Mouse (Mus musculus): Measurements from ENCODE around the gene Agap3.

The Agap3 gene

DNA sequence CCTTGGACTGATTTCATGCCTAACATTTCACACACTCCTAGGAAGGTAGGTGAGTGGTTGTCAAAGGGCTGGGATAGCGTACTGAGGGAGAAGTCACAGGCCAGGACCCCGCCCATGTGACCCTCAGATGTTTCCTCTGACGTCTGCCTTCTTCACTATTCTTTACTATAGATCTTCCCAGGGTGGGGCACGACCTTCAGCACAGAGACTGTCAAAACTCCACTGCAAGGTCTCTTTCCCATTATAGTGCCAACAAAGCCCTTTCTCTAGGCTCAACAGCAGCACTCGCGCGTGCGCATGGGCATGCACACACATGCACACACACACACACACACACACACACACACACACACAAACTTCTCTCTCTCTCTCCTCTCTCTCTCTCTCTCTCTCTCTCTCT, 71.8 kb downstream of the Agap3 start:
- DNase-seq (ENCODE audit: extremely low spot score), result no peak

DNA sequence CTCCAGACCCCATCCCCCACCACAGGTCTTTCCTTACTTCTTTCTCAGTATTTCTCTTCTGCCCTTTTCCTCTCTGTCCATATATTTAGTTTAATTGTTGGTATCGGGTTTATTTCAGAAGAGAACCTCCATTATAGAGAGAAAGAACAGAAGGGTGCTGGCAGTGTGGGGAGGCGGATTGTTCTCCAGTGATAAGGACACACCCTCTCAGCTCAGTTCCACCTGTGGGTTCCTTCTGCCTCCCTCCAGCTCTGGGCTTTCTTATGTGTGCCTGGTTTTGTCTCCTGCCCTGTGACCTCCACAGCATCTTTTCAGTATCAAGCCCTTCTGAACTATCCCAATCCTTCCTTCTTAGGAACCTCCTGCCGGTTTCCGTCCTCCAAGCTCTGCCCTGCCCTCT, 72.5 kb downstream of the Agap3 start:
- no peak for DNase-seq (ENCODE audit: extremely low spot score)

DNA sequence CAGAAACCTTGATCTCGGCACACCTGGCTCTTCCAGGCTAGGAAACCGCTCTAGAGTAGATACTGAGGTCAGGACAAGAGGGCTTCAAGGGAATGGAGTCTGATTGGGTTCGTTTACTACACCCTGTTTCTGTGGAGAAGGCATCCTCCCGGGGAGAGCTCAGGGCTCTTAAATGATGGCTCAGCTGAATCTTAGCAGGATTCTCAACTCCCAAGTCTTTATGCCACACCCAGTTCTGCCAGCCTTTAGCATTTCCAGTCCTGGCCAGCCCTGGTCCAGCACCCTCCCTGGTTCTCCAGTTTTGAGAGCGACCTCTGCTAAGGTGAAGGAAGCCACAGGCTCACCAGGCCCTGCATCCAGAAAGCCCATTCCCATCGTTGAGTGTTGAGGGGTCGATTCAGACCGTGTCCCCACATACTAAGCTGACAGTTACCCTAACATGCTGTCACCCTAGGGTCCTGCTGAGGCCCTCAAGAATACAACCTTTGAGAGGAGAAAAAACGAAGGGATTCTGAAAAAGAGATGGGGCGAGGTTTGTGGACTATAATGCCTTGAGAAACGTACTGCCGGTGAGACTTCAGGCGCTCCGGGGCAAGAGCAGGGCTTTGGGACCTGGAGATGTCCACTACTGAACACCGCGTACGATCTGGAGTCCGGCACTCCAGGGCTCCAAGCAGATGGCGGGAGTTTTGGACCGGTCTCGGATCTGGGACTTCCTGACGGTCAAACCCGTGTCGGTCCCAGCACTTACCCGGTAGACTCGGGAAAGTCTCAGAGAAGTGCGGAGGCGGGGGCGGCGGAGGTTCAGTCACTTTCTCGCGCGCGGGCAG, 73.6 kb downstream of the Agap3 start:
- DNase-seq (ENCODE audit: extremely low spot score), result no peak

DNA sequence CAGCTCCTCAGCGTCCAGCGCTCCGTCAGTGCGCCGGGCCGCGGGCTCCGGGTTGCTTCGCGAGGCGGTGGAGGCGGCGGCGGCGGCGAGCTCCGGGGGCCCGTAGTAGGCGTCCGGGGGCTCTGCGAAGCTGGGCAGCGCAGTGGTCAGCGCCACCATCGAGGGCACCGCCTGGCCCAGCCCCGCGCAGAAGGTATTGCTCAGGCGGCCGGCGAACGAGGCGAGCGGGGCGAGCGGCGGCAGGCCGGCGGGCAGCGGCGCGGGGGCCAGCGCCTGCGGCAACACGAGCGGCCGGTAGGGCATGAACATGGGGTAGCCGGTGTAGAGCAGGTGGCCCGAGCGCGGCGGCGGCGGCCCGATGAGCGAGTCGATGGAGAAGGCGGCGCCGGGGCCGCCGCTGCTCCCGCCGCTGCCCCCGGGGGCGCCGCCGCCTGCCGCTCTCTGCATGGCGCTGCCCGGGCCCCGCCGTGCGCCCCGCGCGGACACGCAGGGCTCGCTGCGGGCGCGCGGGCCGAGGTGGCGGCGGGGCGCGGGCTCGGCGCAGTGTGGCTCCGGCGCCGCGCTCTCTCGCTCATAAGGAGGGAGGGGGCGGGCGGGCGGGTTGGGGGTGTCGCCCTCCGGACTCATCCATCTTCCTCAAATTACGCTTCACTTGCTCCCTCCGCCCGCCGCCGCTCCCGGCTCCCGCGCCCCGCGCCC, 74.4 kb downstream of the Agap3 start:
- DNase-seq (ENCODE audit: extremely low spot score), result no peak

DNA sequence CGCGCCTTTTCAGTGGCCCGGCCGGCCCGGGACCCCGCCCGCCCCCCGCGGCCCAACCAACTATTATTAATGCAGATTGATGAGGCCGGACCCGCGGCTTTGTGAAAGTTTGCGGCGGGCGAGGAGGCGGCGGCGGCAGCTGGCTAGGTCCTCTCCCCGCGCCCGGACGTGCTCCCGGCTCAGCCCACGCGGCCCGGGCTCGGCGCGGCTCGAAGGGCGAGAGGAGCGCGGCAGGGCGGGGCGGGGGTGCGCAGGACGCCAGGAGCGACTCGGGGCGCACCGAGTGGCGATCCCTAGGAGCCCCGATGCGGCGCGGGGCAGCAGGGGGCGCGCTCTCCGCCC, 74.9 kb downstream of the Agap3 start, which contains the start of gene Gbx1:
Gene Gbx1 (minus strand): TSS at position 314 of the 342 bp plus-strand sequence.
- peak; percentile 74 for DNase-seq (ENCODE audit: extremely low spot score)

DNA sequence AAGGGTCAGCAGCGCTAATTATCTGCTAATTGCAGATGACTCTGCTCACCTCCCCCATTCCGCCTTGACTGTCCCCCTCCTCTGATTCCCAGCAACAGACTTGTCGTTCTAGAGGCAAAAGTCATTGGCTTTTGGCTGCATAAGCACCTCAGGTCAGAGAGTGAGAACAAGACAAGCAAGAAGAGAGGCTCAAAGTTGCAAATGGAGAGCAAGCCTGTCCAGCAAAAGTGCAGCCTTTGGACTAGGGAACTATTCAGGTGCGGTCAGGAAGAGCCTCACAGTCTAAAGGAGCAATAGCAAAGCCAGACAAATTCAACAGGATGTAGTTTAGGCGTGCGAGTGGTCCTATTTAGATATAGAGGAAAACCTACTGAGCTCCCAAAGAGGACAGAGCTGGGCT, 75.8 kb downstream of the Agap3 start:
- DNase-seq (ENCODE audit: extremely low spot score), result no peak

DNA sequence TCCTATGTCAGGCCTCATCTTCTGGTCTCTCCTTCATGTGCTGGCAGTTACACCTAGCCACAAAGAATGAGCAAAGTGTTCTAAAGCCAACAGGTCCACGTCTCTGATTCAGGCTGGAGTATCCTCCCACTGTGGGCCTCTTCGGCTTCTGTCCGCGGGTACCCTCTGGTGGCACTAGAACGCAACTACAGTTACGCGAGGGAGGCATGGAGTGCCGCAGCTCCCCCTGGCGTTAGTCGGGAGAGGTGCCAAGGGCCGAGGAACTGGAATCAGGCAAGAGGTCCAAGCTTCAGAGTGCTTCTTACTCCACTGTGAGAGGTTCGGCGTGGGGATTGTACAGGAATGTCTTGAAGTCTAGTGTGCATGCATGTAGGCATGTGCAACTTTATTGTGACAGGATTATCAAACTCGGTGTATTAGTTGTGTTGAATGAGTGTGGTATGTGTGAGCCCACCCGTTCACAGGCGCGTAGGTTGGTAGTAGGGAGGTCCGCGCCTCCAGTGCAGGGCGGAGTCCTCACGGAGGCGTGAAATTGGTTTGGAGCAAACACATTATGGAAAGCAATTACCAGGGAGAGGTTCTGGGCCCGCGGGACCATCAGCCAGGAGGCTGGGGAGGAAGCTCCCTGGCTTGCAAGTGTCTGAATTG, 78.2 kb downstream of the Agap3 start:
- DNase-seq (ENCODE audit: extremely low spot score), result peak; percentile 93

DNA sequence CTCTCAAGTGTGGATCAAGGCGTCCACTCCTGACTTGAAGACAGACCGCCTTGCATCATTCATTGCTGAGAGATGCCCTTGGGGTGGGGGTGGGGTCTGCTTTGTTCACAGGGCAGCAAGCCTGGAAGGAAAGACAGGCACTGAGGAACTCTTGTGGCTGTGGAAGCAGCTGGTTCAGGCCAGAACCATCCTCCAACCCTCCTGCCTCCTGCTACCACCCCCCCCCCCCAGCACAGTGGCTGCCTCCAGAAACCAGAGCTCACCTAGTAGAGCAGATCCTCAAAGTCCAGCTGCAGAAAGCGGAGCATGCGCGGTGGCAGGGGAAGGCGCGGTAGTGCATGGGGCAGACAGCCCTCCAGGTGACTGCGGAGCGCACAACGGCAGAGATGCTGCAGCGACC, 81.4 kb downstream of the Agap3 start:
- no peak for DNase-seq (ENCODE audit: extremely low spot score)

DNA sequence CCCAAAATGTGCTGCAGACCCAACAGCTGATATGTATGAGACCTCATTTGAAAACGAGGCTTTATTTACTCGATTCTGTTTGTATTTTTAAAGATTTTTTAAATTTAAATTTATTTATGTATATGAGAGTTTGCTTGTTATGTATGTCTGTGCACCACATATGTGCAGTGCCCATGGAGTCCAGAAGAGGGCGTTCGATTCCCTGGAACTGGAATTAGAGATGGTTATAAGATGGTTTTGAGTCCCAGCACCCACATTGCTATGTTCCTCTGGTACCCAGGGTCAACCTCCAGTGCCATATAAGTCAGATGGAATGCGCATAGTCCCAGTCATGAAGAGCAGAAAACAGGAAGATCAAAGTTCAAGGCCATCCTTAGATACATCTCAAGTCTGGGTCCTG, 82.3 kb downstream of the Agap3 start:
- no peak for DNase-seq (ENCODE audit: extremely low spot score)

DNA sequence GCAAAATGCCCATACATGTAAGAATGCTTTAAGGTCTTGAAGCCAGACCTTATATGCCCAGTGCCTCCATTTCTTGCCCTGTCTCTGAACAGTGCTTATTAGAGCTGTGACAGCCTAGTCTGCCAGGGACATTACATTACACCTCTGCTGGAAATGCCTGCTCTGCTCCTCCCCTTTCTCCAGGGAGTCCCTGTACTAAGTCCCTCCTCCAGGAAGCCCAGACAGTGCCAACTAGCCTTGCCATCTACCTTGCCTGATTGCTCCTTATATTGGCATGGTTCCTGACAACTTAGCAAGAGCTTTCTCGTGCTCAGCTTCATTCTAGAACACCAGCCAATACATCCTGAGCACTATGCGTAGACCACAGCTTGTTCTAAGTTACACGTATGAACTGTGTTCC, 83.8 kb downstream of the Agap3 start:
- DNase-seq (ENCODE audit: extremely low spot score), result no peak

DNA sequence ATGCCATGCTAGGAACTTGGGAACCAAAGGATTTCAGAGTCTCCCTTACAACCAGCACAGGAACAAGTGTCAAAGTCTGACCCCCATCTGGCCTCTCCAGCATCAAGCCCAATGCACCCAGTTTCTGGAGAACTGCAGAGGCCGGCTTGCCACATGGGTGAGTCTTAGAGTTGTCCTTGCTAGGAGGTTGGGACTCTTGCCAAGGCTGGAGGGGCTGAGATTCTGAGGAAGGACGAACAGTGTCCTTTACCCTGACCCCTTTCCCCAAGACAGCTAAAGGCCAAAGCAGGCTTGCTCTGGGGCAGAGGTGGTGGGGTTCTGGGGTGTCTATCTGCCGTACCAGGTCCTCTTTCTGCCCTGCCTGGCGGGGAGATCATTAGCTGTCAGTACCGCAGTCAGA, 84.5 kb downstream of the Agap3 start:
- no peak for DNase-seq (ENCODE audit: extremely low spot score)

DNA sequence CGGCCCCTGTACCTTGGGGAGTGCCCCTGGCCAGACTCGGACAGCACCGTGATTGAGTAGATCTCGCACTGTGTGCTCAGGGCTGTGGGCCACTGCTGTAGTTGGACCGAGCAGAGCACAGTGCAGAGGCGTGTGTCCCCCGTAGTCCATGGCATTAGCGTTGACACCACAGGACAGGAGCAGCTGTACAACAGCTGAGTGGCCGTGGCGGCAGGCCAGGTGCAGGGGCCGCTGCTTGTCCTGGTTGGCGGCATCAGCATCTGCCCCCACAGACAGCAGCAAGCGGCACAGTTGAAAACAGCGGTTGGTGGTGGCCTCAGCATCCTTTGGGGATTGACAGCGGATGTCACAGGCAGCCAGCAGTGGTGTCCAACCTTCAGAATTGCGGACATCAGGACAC, 85.6 kb downstream of the Agap3 start:
- DNase-seq (ENCODE audit: extremely low spot score), result no peak

DNA sequence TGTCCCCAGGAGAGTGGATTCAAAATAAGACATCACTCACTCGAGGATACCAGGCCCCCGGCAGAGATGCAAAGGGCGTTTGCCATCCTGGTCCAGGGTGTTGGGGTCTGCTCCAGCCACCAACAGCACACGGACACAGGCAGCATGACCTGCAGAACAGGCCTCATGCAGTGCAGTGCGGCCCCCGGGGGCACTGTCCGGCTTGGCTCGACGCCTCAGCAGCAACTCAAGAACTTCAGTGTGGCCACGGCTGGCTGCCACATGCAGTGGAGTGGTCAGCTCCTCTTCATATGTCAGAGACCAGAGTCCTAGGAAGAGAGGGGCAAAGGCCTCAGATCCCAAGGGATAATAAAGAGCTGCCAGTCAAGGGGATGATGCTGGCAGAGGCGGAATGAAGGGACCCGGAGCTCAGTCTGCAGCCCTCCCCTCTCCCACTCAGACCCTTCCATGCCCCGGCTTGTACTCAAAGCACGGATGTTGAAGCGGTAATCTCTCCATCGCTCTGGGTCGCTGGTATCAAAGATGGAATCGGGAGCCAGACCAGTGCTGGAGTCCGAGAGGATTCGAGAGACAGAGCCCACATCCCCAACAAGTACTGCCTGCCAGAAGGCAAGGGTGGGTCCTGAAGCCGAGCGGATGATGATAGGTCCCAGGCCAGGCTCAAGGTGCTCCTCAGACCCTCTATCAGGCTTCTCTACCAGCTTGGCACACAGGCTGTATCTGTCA, 87.8 kb downstream of the Agap3 start:
- no peak for DNase-seq (ENCODE audit: extremely low spot score)

DNA sequence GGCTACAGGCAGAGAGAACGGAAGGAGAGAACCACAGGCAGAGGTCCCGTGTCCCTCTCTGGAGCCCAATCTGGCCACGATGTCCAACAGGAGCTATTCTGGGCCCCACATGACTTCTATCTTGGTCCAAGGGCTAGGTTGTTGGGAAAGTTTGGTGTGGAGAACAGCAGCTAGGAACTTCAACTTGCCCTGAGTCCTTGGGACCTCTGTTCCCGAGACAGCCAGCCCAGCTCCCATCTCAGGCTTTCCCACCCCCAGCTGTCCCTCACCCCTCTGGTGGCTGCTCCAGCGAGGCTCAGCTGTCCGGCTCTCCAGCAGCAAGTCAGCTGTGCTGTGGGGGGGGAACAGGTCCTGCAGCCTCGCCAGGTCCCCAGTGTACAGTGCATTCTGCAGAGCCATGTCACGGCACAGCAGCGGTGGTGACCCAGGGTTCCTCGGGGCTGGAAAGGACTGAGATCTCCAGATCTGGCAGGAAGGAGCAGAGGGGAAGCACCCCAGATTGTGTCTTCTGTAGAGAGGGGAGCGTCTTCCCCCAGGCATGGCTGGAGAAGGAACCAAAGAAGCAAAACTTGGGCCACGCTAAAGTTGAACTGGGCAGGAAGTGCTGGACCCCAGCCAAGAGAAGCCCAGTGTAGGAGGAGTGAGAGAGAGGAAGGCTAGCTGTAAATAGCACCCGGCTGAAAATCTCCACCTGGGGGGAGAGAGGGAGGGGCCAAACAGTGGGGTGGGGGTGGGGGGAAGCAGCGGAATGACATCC, 88.6 kb downstream of the Agap3 start, which contains the start of gene Asb10:
Gene Asb10 (minus strand): TSS at position 592 of the 757 bp plus-strand sequence.
- DNase-seq (ENCODE audit: extremely low spot score), result no peak

DNA sequence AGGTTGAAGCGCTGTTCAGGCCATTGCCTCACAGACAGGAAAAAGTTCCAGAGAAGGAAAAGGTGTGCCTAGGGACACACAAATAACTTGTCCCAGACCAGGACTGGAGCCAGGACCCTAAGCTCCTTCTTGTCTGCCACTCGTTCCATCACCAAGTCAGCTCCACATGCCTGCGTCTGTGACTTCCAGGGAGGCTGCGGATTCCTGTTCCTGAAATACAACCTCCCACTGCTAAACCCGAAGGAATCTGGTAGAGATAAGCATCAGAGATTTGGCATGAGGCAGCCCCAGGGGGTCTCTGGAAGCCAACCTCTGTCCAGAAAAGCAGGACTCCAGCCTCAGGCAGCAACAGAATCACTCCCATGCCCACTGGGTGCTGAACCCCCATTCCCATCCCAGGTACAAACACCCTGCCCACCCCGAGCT, 89.2 kb downstream of the Agap3 start:
- DNase-seq (ENCODE audit: extremely low spot score), result no peak

DNA sequence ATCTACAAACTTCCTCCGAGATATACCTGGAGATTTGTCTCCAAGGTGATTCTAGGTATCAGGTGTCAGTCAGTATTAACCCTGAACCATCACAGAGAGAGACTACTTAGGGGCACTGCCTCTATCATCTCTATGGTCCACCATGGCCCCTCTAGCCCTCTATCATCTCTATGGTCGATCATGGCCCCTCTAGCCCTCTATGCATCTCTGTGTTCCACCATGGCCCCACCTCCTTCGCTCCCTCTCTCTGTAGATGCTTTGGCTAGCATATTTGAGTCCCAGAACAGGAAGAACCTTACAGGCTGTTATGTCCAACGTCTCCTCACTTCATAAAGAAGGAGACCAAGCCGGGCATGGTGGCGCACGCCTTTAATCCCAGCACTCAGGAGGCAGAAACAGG, 90.7 kb downstream of the Agap3 start:
- DNase-seq (ENCODE audit: extremely low spot score), result no peak

DNA sequence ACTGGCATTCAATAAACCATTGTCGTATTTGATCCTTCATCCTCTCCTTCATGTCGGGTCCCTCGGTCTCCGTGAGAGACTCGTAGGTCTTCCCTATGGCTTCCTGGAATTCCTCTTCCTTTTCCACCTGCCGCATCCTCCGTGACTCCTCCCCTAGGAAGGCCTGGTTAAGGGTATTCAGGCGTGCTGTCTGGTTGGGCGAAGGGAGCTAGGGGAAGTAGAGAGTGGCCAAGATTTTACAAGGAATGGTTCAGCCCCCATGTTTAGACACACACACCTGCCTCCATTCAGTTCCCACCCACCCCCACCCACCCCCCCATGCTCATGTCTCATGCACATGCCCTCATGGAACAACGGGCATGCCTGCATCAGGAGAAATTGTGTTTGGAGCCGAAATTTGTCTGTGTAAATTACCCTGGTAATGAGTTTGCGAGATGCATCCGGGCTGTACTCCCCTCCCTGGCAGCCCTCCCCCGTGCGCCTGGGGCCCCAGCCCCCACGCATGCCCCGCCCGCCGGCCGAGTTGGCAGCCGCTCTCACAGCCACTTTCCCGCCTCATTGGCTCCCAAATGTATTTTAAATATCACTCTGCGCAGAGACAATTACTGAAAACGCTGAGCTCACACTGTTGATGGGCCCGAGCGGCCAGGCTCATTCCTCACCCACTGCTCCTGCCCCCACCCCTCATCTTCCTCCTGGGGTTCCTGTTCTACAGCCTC, 98.8 kb downstream of the Agap3 start:
- peak; percentile 27 for DNase-seq (ENCODE audit: extremely low spot score)

DNA sequence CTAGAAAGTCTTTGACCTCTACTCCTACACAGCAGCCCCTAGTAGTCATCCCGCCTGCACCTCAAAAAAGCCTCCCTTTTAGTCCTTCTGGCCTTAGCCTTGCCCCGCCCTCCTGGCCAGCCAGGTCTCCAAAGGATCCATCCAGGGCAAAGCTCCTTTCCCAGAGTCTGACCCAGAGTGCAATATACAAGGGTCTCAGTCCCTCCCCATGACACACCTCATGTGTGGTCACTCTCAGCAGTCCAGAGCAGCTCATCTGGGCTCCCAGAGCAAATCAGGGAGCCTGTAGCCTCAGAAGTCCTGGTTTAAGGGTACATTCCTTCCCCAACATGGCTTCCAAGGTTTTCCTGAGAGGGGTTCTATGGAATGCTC, 99.3 kb downstream of the Agap3 start:
- no peak for DNase-seq (ENCODE audit: extremely low spot score)
